Mouse (Mus musculus): ENCODE data around the gene Sik2. TPM values are rescaled to one million over a fixed set of nuclear protein-coding genes. Genes with fewer than 3 reads are reported as not detected.
A peak's percentile ranks its signal among the peaks of the same experiment; 100 is the strongest.

Sik2 gene
- polyA plus RNA-seq, 1 experiment: 0.77 TPM

DNA sequence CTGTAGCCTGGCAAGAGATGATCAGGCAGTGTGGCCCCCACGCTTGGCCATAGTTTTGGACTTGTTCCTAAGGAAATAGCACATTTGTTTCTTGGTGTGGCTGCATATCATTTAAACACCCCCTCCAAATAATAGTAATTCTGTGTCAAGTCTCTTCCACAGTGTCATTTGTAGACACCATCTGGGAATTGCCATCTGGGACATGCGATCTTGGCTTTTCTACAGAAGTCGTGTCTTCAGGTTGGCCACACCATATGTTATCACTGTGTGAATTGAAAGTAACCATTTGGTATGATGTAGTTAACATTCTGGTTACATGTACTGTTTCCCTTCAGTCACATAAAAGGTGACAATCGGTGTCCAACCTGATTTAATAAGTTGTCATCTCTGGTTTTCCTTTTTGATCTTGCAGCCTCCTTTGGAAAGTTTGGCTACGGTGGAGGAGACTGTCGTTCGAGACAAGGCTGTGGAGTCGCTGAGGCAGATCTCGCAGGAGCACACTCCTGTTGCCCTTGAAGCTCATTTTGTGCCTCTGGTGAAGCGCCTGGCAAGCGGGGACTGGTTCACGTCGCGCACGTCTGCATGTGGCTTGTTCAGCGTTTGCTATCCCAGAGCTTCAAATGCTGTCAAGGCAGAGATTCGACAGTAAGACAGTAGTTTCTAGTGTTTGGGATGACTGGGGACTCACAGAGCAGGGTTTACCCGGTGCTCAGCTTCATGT is 147.6 kb downstream of the Sik2 start:
- peaks cover 73% of the 10 kb centered on the region for H3K36me3 ChIP-seq (replicated peaks; ENCODE audit: low read length)
- TF ChIP-seq FLI1 (IDR thresholded peaks at IDR 0.05; ENCODE audit: low read length) (no peak), GATA1 (IDR thresholded peaks at IDR 0.05; ENCODE audit: borderline replicate concordance, low read length) (no peak)
- H3K4me1 ChIP-seq: peaks cover 48% of the 10 kb centered on the region
- no peaks in the 10 kb centered on the region for H3K9me3 ChIP-seq
- H3K4me3 ChIP-seq (replicated peaks): no peak overlapping the region
- no peaks in the 10 kb centered on the region for H3K27me3 ChIP-seq (replicated peaks)

DNA sequence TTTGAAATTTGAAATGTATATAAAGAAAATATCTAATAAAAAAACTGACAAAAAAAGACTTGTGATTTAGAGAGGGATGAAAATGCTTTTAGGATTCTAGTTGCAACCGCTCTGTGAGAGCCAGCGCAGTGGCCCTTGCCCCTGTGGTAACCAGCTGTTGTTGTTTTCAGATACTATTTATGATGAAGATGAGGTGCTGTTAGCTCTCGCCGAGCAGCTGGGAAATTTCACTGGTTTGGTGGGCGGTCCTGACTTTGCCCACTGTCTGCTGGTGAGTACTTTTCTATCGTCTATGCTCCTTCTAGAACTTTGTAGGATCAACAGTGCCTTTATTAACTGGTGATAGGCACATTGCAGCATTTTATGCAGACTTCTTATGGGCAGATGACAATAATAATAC is 150.2 kb downstream of the Sik2 start:
- Histone ChIP-seq H3K9me3 (no peaks in the 10 kb centered on the region), H3K27me3 (replicated peaks) (no peaks in the 10 kb centered on the region), H3K36me3 (replicated peaks; ENCODE audit: low read length) (peaks cover 50% of the 10 kb centered on the region), H3K4me1 (peaks cover 49% of the 10 kb centered on the region), H3K4me3 (replicated peaks) (no peak overlapping the region)
- TF ChIP-seq FLI1 (IDR thresholded peaks at IDR 0.05; ENCODE audit: low read length) (no peak), GATA1 (IDR thresholded peaks at IDR 0.05; ENCODE audit: borderline replicate concordance, low read length) (no peak)

DNA sequence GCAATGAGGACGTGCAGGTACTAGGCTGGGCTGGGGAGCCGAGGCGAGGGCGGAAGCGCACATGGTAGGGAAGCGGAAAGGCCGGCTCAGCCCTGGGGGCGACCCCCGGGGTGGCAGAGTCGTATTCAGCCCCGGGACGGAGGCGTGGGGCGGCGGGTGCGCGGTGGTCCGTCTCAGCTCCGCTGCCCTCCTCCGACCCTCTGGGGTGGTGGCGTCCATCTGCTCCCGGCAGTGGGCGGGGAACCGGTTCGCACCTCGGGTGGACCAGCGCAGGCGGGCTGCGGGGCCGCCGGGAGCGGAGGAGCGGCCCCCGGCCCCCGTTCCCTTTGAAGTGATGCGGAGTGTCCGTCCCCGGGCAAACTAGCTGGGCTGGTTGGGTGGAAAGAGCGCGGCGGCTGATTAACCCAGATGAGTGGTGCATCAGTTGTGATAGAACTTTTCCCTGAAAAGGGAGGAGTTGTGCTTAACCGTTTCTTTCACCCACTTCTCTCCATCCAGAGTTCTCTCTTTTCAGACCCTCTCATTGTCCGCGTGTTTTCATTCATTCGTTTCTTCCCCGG is 151.7 kb downstream of the Sik2 start:
- Histone ChIP-seq H3K4me3 (replicated peaks) (peak overlapping the region; percentile 98), H3K9me3 (no peaks in the 10 kb centered on the region), H3K27me3 (replicated peaks) (no peaks in the 10 kb centered on the region), H3K36me3 (replicated peaks; ENCODE audit: low read length) (peaks cover 35% of the 10 kb centered on the region), H3K4me1 (peaks cover 62% of the 10 kb centered on the region)
- no peak for TF ChIP-seq FLI1 (IDR thresholded peaks at IDR 0.05; ENCODE audit: low read length)
- TF ChIP-seq GATA1 (IDR thresholded peaks at IDR 0.05; ENCODE audit: borderline replicate concordance, low read length): no peak

DNA sequence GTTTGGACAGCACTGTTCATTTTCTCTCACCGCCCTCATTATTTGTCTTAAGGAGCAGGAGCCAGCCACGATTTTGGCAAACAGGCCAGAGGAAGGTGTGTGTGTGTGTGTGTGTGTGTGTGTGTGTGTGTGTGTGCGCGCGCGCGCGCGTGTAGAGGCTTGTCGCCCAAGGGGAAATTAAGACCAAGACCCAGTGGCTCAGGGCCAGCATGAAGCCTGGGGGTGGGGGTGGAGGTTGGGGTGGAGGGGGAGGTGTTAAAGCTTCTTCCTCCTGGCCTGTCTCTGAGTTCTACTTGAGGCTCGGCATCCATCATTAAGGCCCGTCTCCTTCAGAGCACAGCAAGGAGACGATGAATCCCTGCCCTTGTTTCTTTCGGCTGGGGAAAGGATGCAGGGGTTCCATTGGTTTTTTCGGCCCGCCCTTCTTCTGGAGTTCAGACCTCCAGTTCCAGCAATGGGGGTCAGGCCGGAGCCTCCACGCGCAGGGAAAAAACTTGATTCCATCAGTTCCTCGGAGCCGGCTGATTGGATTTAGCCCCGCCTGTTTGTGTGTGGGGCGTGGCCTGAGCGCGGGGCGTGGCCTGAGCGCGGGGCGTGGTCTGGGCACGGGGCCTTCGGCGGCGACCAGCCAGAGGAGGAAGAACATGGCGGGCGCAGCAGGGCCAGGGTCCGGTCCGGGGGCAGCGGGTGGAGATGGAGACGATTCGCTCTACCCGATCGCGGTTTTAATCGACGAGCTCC is 152.4 kb downstream of the Sik2 start:
- Histone ChIP-seq H3K9me3 (no peaks in the 10 kb centered on the region), H3K4me1 (peaks cover 69% of the 10 kb centered on the region), H3K36me3 (replicated peaks; ENCODE audit: low read length) (peaks cover 29% of the 10 kb centered on the region), H3K27me3 (replicated peaks) (no peaks in the 10 kb centered on the region), H3K4me3 (replicated peaks) (peak overlapping the region; percentile 98)
- TF ChIP-seq GATA1 (IDR thresholded peaks at IDR 0.05; ENCODE audit: borderline replicate concordance, low read length) (no peak), FLI1 (IDR thresholded peaks at IDR 0.05; ENCODE audit: low read length) (no peak)

DNA sequence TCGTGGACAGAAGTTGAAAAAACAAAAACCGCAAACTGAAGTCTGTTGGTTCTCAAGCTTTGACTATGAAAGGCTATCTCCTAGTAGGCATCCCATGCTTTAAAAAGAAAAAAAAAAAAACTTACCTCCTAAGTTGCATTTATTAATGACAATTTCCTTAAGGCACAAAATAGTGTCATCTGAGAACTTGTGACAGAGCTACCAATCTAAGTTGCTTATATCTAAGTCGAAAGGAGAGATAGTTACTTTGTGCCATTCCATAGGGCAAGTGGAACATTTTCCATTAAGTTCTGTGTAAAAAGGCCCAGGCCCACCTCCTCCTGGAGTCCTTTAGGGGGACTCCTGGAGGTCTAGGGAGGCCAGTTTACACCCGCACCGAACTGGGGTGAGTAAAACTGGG is 153.1 kb downstream of the Sik2 start:
- Histone ChIP-seq H3K9me3 (no peaks in the 10 kb centered on the region), H3K27me3 (replicated peaks) (no peaks in the 10 kb centered on the region), H3K4me1 (peaks cover 74% of the 10 kb centered on the region), H3K36me3 (replicated peaks; ENCODE audit: low read length) (peaks cover 21% of the 10 kb centered on the region), H3K4me3 (replicated peaks) (peak overlapping the region; percentile 98)
- TF ChIP-seq GATA1 (IDR thresholded peaks at IDR 0.05; ENCODE audit: borderline replicate concordance, low read length) (no peak), FLI1 (IDR thresholded peaks at IDR 0.05; ENCODE audit: low read length) (no peak)

- no peak overlapping the region for H3K4me3 ChIP-seq (replicated peaks)
- peaks cover 74% of the 10 kb centered on the region for H3K4me1 ChIP-seq
- no peaks in the 10 kb centered on the region for H3K27me3 ChIP-seq (replicated peaks)
- H3K36me3 ChIP-seq (replicated peaks; ENCODE audit: low read length): peaks cover 16% of the 10 kb centered on the region
- no peaks in the 10 kb centered on the region for H3K9me3 ChIP-seq
- TF ChIP-seq GATA1 (IDR thresholded peaks at IDR 0.05; ENCODE audit: borderline replicate concordance, low read length) (no peak), FLI1 (IDR thresholded peaks at IDR 0.05; ENCODE audit: low read length) (no peak)
Observed at GRCm38 (mm10) chr9:50855133-50855766, 153.6 kb downstream of the Sik2 start.

- H3K4me3 ChIP-seq (replicated peaks): peak overlapping the region; percentile 66
- H3K27me3 ChIP-seq (replicated peaks): no peaks in the 10 kb centered on the region
- H3K9me3 ChIP-seq: no peaks in the 10 kb centered on the region
- H3K36me3 ChIP-seq (replicated peaks; ENCODE audit: low read length): peaks cover 7% of the 10 kb centered on the region
- TF ChIP-seq GATA1 (IDR thresholded peaks at IDR 0.05; ENCODE audit: borderline replicate concordance, low read length) (no peak), FLI1 (IDR thresholded peaks at IDR 0.05; ENCODE audit: low read length) (no peak)
- peaks cover 80% of the 10 kb centered on the region for H3K4me1 ChIP-seq
Observed at GRCm38 (mm10) chr9:50854376-50854775, 154.5 kb downstream of the Sik2 start.

DNA sequence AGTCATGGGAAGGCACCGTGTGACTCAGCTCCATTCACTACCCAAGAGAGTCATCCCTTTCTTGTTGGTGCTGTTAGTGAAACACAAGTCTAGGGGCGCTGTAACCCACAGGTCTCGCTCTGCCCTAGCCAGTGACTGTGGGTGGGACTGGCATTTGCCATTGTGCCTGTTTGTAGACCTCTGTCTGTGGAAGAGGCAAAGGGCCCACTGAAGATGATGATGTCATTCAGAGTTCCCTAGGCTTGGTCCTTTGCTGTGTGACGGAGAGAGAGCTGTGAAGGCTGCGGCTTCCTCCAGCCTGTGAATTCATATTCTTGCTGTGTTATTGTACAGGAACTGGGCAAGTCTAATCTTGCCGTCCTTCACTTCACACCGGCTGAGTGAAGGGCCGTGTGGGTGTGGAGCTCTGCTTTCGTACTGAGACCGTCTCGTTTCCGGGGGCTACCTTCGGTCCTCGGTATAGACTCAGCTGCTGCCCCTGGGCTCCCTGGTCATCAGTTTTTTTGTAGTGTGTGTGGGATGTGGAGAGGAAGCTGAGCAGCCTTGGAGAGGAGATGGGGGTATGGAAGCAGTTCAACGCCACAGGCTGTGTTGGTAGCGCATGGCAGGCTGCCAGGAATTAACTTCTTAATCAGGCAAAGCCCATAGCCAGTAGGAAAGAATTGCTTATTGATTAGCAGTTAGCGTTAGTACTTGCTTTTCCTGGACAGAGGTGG is 156.1 kb downstream of the Sik2 start:
- Histone ChIP-seq H3K36me3 (replicated peaks; ENCODE audit: low read length) (no peaks in the 10 kb centered on the region), H3K27me3 (replicated peaks) (no peaks in the 10 kb centered on the region), H3K9me3 (no peaks in the 10 kb centered on the region), H3K4me1 (peaks cover 83% of the 10 kb centered on the region), H3K4me3 (replicated peaks) (peak overlapping the region; percentile 82)
- TF ChIP-seq GATA1 (IDR thresholded peaks at IDR 0.05; ENCODE audit: borderline replicate concordance, low read length) (no peak), FLI1 (IDR thresholded peaks at IDR 0.05; ENCODE audit: low read length) (no peak)

- peaks cover under 1% of the 10 kb centered on the region for H3K36me3 ChIP-seq (replicated peaks; ENCODE audit: low read length)
- peaks cover 69% of the 10 kb centered on the region for H3K4me1 ChIP-seq
- peak overlapping the region; percentile 64 for H3K4me3 ChIP-seq (replicated peaks)
- H3K9me3 ChIP-seq: no peaks in the 10 kb centered on the region
- no peaks in the 10 kb centered on the region for H3K27me3 ChIP-seq (replicated peaks)
- TF ChIP-seq FLI1 (IDR thresholded peaks at IDR 0.05; ENCODE audit: low read length): no peak
- TF ChIP-seq GATA1 (IDR thresholded peaks at IDR 0.05; ENCODE audit: borderline replicate concordance, low read length): no peak
Observed at GRCm38 (mm10) chr9:50850713-50851112, 158.2 kb downstream of the Sik2 start.
